Mouse (Mus musculus): ENCODE results near the gene Galnt14. TPM values are rescaled to one million over a fixed set of nuclear protein-coding genes. Genes with fewer than 3 reads are reported as not detected.

The Galnt14 gene
- polyA plus RNA-seq (2012; fragmentation: generic; extraction: Trizol) = not detected
- long read RNA-seq, experiment 1 = 0 reads
- long read RNA-seq, experiment 2 = 0 reads

GRCm38 (mm10) chr17:73710042-73710911 is at the start of gene Galnt14:
Gene Galnt14 (minus strand): TSS chr17:73710453.
- no peaks in the 10 kb centered on the region for H3K79me2 ChIP-seq (ENCODE audit: control insufficient read depth, insufficient read depth)
- H3K36me3 ChIP-seq (ENCODE audit: control insufficient read depth, insufficient read depth) = no peaks in the 10 kb centered on the region
- H3K27me3 ChIP-seq (ENCODE audit: control insufficient read depth, insufficient read depth, insufficient read length) = peaks cover 35% of the 10 kb centered on the region
- TF ChIP-seq MYOG (IDR thresholded peaks at IDR 0.05; ENCODE audit: control insufficient read depth, extremely low read depth, insufficient read length) = no peak
- TF ChIP-seq MAX (IDR thresholded peaks at IDR 0.05) = no peak
- TF ChIP-seq CEBPB (IDR thresholded peaks at IDR 0.05; ENCODE audit: low read depth) = no peak
- TF ChIP-seq USF1 (IDR thresholded peaks at IDR 0.05; ENCODE audit: low read depth) = no peak
- TF ChIP-seq CTCF (IDR thresholded peaks at IDR 0.05; ENCODE audit: control insufficient read depth, insufficient read depth, insufficient read length) = no peak
- no peak for TF ChIP-seq FOSL1 (IDR thresholded peaks at IDR 0.05; ENCODE audit: insufficient read depth, low read length, poor library complexity, severe bottlenecking)
- TF ChIP-seq MYOD1 (IDR thresholded peaks at IDR 0.05; ENCODE audit: control insufficient read depth, insufficient read length, low read depth) = no peak
- no peaks in the 10 kb centered on the region for H3K79me3 ChIP-seq (ENCODE audit: low read depth)
- H3K4me3 ChIP-seq (ENCODE audit: insufficient read depth, poor library complexity, severe bottlenecking) = no peak within 1 kb of the TSS
- no peak within 1 kb of the TSS for H3ac ChIP-seq (ENCODE audit: control insufficient read depth, insufficient read length, low read depth)

- Histone ChIP-seq H3K36me3 (ENCODE audit: control insufficient read depth, insufficient read depth) (no peaks in the 10 kb centered on the region), H3ac (ENCODE audit: control insufficient read depth, insufficient read length, low read depth) (no peak overlapping the region), H3K27me3 (ENCODE audit: control insufficient read depth, insufficient read depth, insufficient read length) (peaks cover 11% of the 10 kb centered on the region), H3K79me3 (ENCODE audit: low read depth) (no peaks in the 10 kb centered on the region), H3K4me3 (ENCODE audit: insufficient read depth, poor library complexity, severe bottlenecking) (no peak overlapping the region), H3K79me2 (ENCODE audit: control insufficient read depth, insufficient read depth) (no peaks in the 10 kb centered on the region)
- no peak for TF ChIP-seq MYOD1 (IDR thresholded peaks at IDR 0.05; ENCODE audit: control insufficient read depth, insufficient read length, low read depth)
- TF ChIP-seq CTCF (IDR thresholded peaks at IDR 0.05; ENCODE audit: control insufficient read depth, insufficient read depth, insufficient read length) = peak; percentile 89
- TF ChIP-seq MAX (IDR thresholded peaks at IDR 0.05) = no peak
- TF ChIP-seq CEBPB (IDR thresholded peaks at IDR 0.05; ENCODE audit: low read depth) = no peak
Observed at GRCm38 (mm10) chr17:73743681-73744311, 33.5 kb upstream of the Galnt14 start.

GRCm38 (mm10) chr17:73723885-73724682 is 13.8 kb upstream of the Galnt14 start:
- H3K4me3 ChIP-seq (ENCODE audit: insufficient read depth, poor library complexity, severe bottlenecking) = no peak overlapping the region

GRCm38 (mm10) chr17:73719021-73719748 is 8.9 kb upstream of the Galnt14 start:
- Histone ChIP-seq H3K4me3 (ENCODE audit: insufficient read depth, poor library complexity, severe bottlenecking) (no peak overlapping the region), H3K36me3 (ENCODE audit: control insufficient read depth, insufficient read depth) (no peaks in the 10 kb centered on the region), H3K79me3 (ENCODE audit: low read depth) (no peaks in the 10 kb centered on the region), H3K79me2 (ENCODE audit: control insufficient read depth, insufficient read depth) (no peaks in the 10 kb centered on the region), H3K27me3 (ENCODE audit: control insufficient read depth, insufficient read depth, insufficient read length) (peaks cover 12% of the 10 kb centered on the region), H3ac (ENCODE audit: control insufficient read depth, insufficient read length, low read depth) (no peak overlapping the region)
- TF ChIP-seq MYOD1 (IDR thresholded peaks at IDR 0.05; ENCODE audit: control insufficient read depth, insufficient read length, low read depth) (no peak), FOSL1 (IDR thresholded peaks at IDR 0.05; ENCODE audit: insufficient read depth, low read length, poor library complexity, severe bottlenecking) (no peak)

More at GRCm38 (mm10) chr17:73723885-73724682, 13.8 kb upstream of the Galnt14 start:
- no peaks in the 10 kb centered on the region for H3K79me2 ChIP-seq (ENCODE audit: control insufficient read depth, insufficient read depth)
- no peaks in the 10 kb centered on the region for H3K79me3 ChIP-seq (ENCODE audit: low read depth)
- no peaks in the 10 kb centered on the region for H3K36me3 ChIP-seq (ENCODE audit: control insufficient read depth, insufficient read depth)
- H3ac ChIP-seq (ENCODE audit: control insufficient read depth, insufficient read length, low read depth) = no peak overlapping the region
- TF ChIP-seq FOSL1 (IDR thresholded peaks at IDR 0.05; ENCODE audit: insufficient read depth, low read length, poor library complexity, severe bottlenecking) (no peak), USF1 (IDR thresholded peaks at IDR 0.05; ENCODE audit: low read depth) (no peak), MYOG (IDR thresholded peaks at IDR 0.05; ENCODE audit: control insufficient read depth, extremely low read depth, insufficient read length) (no peak), MAX (IDR thresholded peaks at IDR 0.05) (no peak), MYOD1 (IDR thresholded peaks at IDR 0.05; ENCODE audit: control insufficient read depth, insufficient read length, low read depth) (no peak), CEBPB (IDR thresholded peaks at IDR 0.05; ENCODE audit: low read depth) (no peak), CTCF (IDR thresholded peaks at IDR 0.05; ENCODE audit: control insufficient read depth, insufficient read depth, insufficient read length) (no peak)
- H3K27me3 ChIP-seq (ENCODE audit: control insufficient read depth, insufficient read depth, insufficient read length) = peaks cover 12% of the 10 kb centered on the region

- no peak overlapping the region for H3K4me3 ChIP-seq (ENCODE audit: insufficient read depth, poor library complexity, severe bottlenecking)
- TF ChIP-seq FOSL1 (IDR thresholded peaks at IDR 0.05; ENCODE audit: insufficient read depth, low read length, poor library complexity, severe bottlenecking) = no peak
- no peak for TF ChIP-seq CTCF (IDR thresholded peaks at IDR 0.05; ENCODE audit: control insufficient read depth, insufficient read depth, insufficient read length)
- no peak for TF ChIP-seq MYOD1 (IDR thresholded peaks at IDR 0.05; ENCODE audit: control insufficient read depth, insufficient read length, low read depth)
- no peak for TF ChIP-seq CEBPB (IDR thresholded peaks at IDR 0.05; ENCODE audit: low read depth)
- TF ChIP-seq MAX (IDR thresholded peaks at IDR 0.05) = no peak
- TF ChIP-seq USF1 (IDR thresholded peaks at IDR 0.05; ENCODE audit: low read depth) = no peak
- no peak for TF ChIP-seq MYOG (IDR thresholded peaks at IDR 0.05; ENCODE audit: control insufficient read depth, extremely low read depth, insufficient read length)
- no peaks in the 10 kb centered on the region for H3K79me3 ChIP-seq (ENCODE audit: low read depth)
- H3K36me3 ChIP-seq (ENCODE audit: control insufficient read depth, insufficient read depth) = no peaks in the 10 kb centered on the region
- no peak overlapping the region for H3ac ChIP-seq (ENCODE audit: control insufficient read depth, insufficient read length, low read depth)
- no peaks in the 10 kb centered on the region for H3K79me2 ChIP-seq (ENCODE audit: control insufficient read depth, insufficient read depth)
- H3K27me3 ChIP-seq (ENCODE audit: control insufficient read depth, insufficient read depth, insufficient read length) = peaks cover 6% of the 10 kb centered on the region
Observed at GRCm38 (mm10) chr17:73716684-73717083, 6.4 kb upstream of the Galnt14 start.
